Mouse (Mus musculus) left cerebral cortex, postnatal 25 days (tissue): ENCODE measurements at regions not wholly inside any gene's neighbourhood (a gene's known extent, or its start where the extent isn't known, plus 50 kb on each side); places are given as distances from the start of the nearest gene placed in this dataset.

ENCODE experiments used
- DNase-seq, 2 experiments: peaks; one replicate each; pipeline ENCODE4 v3.0.0; 2022; ENCODE audit warnings: low spot score in 2 of 2, mixed read lengths in 1 of 2
- intact Hi-C: fragments of 180-260 bp; cut with DNase I; formaldehyde crosslinking; loops from one replicate; pipeline ENCODE4 v1.15.1; 2025

GRCm38 (mm10) chr14:84928161-84928560 is 484.8 kb downstream of the Pcdh17 start:
- no peak for DNase-seq
- intact Hi-C loops, result no loop called here

GRCm38 (mm10) chr14:84934094-84934493 is 490.7 kb downstream of the Pcdh17 start:
- intact Hi-C loops, result no loop called here
- DNase-seq, result peak in 1 of 2 experiments; percentile 1

GRCm38 (mm10) chr14:84955300-84955699 is 511.9 kb downstream of the Pcdh17 start:
- DNase-seq, result no peak
- intact Hi-C loops, result no loop called here

- intact Hi-C loops, result no loop called here
- no peak for DNase-seq
Observed at GRCm38 (mm10) chr14:84987764-84988163, 544.4 kb downstream of the Pcdh17 start.

GRCm38 (mm10) chr14:85012384-85012783 is 569.0 kb downstream of the Pcdh17 start:
- intact Hi-C loops, result no loop called here
- no peak for DNase-seq
